Mouse (Mus musculus): ENCODE results near the gene Umodl1. TPM values are rescaled to one million over a fixed set of nuclear protein-coding genes. Genes with fewer than 3 reads are reported as not detected.

Umodl1 gene
- polyA plus RNA-seq, 1 experiment from 2014 or later: not detected

DNA sequence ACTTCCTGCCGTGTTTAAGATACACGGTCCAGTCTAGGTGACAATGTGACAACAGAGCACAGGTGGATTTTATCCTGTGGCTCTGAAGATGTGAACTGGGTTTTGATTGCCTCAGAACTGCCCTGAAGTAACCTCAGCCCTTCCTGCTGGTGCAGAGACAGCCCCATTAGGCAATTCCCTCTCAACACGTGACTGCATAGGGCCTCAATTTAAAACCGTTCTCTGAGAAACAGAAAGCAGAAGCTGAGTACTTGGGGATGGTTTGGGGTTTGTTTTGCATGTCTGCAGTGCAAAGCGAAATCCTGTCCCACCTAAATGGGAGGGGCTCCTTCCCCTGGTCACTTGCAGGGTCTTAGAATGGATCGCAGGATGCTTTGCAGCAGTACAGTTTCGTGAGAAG lies 85.2 kb downstream of the Umodl1 start:
- WGBS: 84% methylated on average over 7 of the region's 7 CpGs
- no peaks in the 10 kb centered on the region for H3K27me3 ChIP-seq (ENCODE audit: control insufficient read depth, insufficient read depth, low read length)
- ATAC-seq (ENCODE audit: low FRiP score) (no peak), DNase-seq (ENCODE audit: low spot score) (no peak)
- H3K9ac ChIP-seq: no peak overlapping the region
- no peaks in the 10 kb centered on the region for H3K36me3 ChIP-seq (replicated peaks; ENCODE audit: control insufficient read depth, insufficient read depth)
- H3K9me3 ChIP-seq (ENCODE audit: control insufficient read depth, low read length): no peaks in the 10 kb centered on the region
- H3K4me2 ChIP-seq (replicated peaks): no peak overlapping the region
- no peak overlapping the region for H3K27ac ChIP-seq
- no peak overlapping the region for H3K4me3 ChIP-seq (replicated peaks; ENCODE audit: low read length)
- H3K4me1 ChIP-seq (replicated peaks; ENCODE audit: control insufficient read depth, insufficient read depth, low read length): 0 out of 2 replicates have a peak, but pooled peaks cover 2% of the 10 kb centered on the region

GRCm38 (mm10) chr17:31040421-31040820 lies 86.0 kb downstream of the Umodl1 start:
- 0 out of 2 replicates have a peak, but pooled peaks cover 2% of the 10 kb centered on the region for H3K4me1 ChIP-seq (replicated peaks; ENCODE audit: control insufficient read depth, insufficient read depth, low read length)
- no peak for DNase-seq (ENCODE audit: low spot score)
- H3K27ac ChIP-seq: no peak overlapping the region
- no peak for ATAC-seq (ENCODE audit: low FRiP score)
- no peak overlapping the region for H3K9ac ChIP-seq
- H3K27me3 ChIP-seq (ENCODE audit: control insufficient read depth, insufficient read depth, low read length): no peaks in the 10 kb centered on the region
- no peaks in the 10 kb centered on the region for H3K36me3 ChIP-seq (replicated peaks; ENCODE audit: control insufficient read depth, insufficient read depth)
- no peak overlapping the region for H3K4me3 ChIP-seq (replicated peaks; ENCODE audit: low read length)
- H3K9me3 ChIP-seq (ENCODE audit: control insufficient read depth, low read length): no peaks in the 10 kb centered on the region
- WGBS: 85% methylated on average over 7 of the region's 7 CpGs
- no peak overlapping the region for H3K4me2 ChIP-seq (replicated peaks)

DNA sequence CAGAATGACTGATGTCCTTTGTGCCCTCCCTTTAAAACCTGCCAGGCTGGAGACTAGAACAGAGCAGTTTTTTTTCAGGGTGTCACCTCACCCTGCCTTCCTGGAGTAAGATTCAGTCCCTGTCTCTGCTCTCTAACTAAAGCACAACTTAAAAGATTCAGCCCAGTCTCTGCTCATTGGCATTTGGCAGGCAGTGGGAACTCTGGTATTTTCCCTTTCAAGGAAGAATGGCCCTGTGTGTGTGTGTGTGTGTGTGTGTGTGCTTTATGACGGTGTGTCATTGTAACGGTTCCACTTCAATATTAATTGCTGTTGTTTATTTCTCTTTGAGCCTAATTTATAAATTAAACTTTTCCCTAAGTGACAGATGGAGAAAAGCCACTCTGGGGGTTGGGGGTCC lies 88.3 kb downstream of the Umodl1 start:
- WGBS: 69% methylated on average over 2 of the region's 2 CpGs
- no peaks in the 10 kb centered on the region for H3K9me3 ChIP-seq (ENCODE audit: control insufficient read depth, low read length)
- no peak for ATAC-seq (ENCODE audit: low FRiP score)
- no peaks in the 10 kb centered on the region for H3K27me3 ChIP-seq (ENCODE audit: control insufficient read depth, insufficient read depth, low read length)
- H3K27ac ChIP-seq: no peak overlapping the region
- no peaks in the 10 kb centered on the region for H3K36me3 ChIP-seq (replicated peaks; ENCODE audit: control insufficient read depth, insufficient read depth)
- no peak overlapping the region for H3K9ac ChIP-seq
- no peaks in the 10 kb centered on the region for H3K4me1 ChIP-seq (replicated peaks; ENCODE audit: control insufficient read depth, insufficient read depth, low read length)
- H3K4me3 ChIP-seq (replicated peaks; ENCODE audit: low read length): no peak overlapping the region
- no peak for DNase-seq (ENCODE audit: low spot score)
- H3K4me2 ChIP-seq (replicated peaks): no peak overlapping the region

- peak within 1 kb of the TSS; percentile 63 for H3K4me3 ChIP-seq (replicated peaks; ENCODE audit: low read length)
- ATAC-seq (ENCODE audit: low FRiP score): peak; percentile 87
- DNase-seq (ENCODE audit: low spot score): peak; percentile 82
- no peaks in the 10 kb centered on the region for H3K36me3 ChIP-seq (replicated peaks; ENCODE audit: control insufficient read depth, insufficient read depth)
- H3K9ac ChIP-seq: peak within 1 kb of the TSS; percentile 78
- H3K27me3 ChIP-seq (ENCODE audit: control insufficient read depth, insufficient read depth, low read length): no peaks in the 10 kb centered on the region
- peaks cover 29% of the 10 kb centered on the region for H3K4me1 ChIP-seq (replicated peaks; ENCODE audit: control insufficient read depth, insufficient read depth, low read length)
- peaks cover 8% of the 10 kb centered on the region for H3K9me3 ChIP-seq (ENCODE audit: control insufficient read depth, low read length)
- peak within 1 kb of the TSS; percentile 95 for H3K4me2 ChIP-seq (replicated peaks)
- peak within 1 kb of the TSS; percentile 87 for H3K27ac ChIP-seq
- 1% methylated on average over 49 of the region's 49 CpGs for WGBS
Observed at GRCm38 (mm10) chr17:31057151-31057890, 102.9 kb downstream of the Umodl1 start, which contains the start of gene Abcg1. TSS of gene Abcg1 (plus strand) at chr17:31057675.

DNA sequence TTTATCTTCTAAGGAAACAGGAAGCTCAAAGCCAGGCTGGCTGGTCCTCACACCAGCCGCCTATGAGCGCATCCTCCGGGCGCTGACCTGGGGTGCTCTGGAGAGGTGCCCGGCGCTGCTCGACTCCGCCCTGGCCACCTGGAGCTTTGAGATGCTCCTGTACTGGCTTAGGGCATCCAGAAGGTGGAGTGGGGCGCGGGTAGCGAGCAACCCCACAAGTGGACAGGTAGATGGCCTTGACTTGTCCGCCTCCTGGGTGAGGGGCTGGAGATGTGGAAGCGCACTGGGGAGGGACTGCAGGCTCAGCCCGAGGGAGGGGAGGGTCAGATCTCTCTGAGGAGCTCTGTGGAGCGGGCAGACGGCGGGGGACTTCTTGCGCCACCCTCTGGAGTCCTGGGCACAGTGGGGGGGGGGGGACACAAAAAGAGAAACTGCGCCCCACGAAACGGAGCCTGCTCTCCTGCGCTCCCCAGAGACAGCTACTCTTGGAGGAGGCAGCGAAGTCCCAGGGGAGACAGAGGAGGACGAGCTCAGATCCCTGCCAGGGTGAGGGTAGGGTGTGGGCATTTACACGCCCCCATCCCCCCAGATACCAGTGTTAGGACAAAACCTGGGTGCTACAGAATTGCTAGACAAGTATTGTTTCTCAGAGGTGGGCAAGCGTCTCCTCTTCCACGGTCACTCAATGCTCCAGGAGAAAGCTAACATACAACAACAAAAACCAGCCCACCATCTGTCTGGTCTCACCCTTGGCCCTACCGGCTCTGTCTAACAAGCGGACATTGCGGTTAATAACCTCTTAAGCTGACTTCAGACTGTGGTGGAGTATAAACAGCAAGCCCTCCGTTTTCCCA lies 103.7 kb downstream of the Umodl1 start:
- peak overlapping the region; percentile 87 for H3K27ac ChIP-seq
- ATAC-seq (ENCODE audit: low FRiP score) (peak; percentile 61), DNase-seq (ENCODE audit: low spot score) (no peak)
- H3K4me2 ChIP-seq (replicated peaks): peak overlapping the region; percentile 95
- peaks cover 29% of the 10 kb centered on the region for H3K4me1 ChIP-seq (replicated peaks; ENCODE audit: control insufficient read depth, insufficient read depth, low read length)
- 1% methylated on average over 31 of the region's 31 CpGs for WGBS
- no peaks in the 10 kb centered on the region for H3K27me3 ChIP-seq (ENCODE audit: control insufficient read depth, insufficient read depth, low read length)
- H3K36me3 ChIP-seq (replicated peaks; ENCODE audit: control insufficient read depth, insufficient read depth): no peaks in the 10 kb centered on the region
- peak overlapping the region; percentile 63 for H3K4me3 ChIP-seq (replicated peaks; ENCODE audit: low read length)
- H3K9ac ChIP-seq: peak overlapping the region; percentile 78
- peaks cover 7% of the 10 kb centered on the region for H3K9me3 ChIP-seq (ENCODE audit: control insufficient read depth, low read length)

- Histone ChIP-seq H3K9ac (peak overlapping the region; percentile 78), H3K27me3 (ENCODE audit: control insufficient read depth, insufficient read depth, low read length) (no peaks in the 10 kb centered on the region), H3K9me3 (ENCODE audit: control insufficient read depth, low read length) (peaks cover under 1% of the 10 kb centered on the region), H3K36me3 (replicated peaks; ENCODE audit: control insufficient read depth, insufficient read depth) (no peaks in the 10 kb centered on the region), H3K4me3 (replicated peaks; ENCODE audit: low read length) (peak overlapping the region; percentile 63), H3K4me2 (replicated peaks) (peak overlapping the region; percentile 95), H3K4me1 (replicated peaks; ENCODE audit: control insufficient read depth, insufficient read depth, low read length) (peaks cover 29% of the 10 kb centered on the region), H3K27ac (peak overlapping the region; percentile 87)
- ATAC-seq (ENCODE audit: low FRiP score) (0 out of 2 replicates have a peak, but pooled peaks have one; percentile 29), DNase-seq (ENCODE audit: low spot score) (peak; percentile 82)
- WGBS: under 1% methylated on average over 13 of the region's 13 CpGs
Observed at GRCm38 (mm10) chr17:31058745-31059085, 104.3 kb downstream of the Umodl1 start.

DNA sequence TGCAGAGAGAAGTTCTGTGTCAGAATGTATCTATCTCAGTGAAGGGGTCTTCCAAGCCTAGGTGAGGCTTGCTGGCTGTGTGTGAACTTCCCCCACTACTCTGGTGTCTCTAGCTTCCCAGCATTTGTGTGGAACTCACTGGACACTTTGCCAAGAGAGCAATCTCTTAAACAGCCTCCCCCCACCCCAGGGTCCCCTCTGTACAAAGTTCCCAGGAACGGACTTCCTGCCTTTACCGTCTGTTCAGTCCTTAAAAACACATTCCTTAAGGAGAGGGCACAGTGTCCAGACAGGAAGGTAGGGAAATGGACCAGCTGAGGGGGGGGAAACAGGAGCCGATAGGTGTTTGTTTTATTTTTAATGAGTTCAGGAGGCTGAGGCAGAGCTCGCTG lies 105.8 kb downstream of the Umodl1 start:
- H3K27ac ChIP-seq: no peak overlapping the region
- no peaks in the 10 kb centered on the region for H3K27me3 ChIP-seq (ENCODE audit: control insufficient read depth, insufficient read depth, low read length)
- 78% methylated on average over 4 of the region's 4 CpGs for WGBS

More for the DNA sequence above, 105.8 kb downstream of the Umodl1 start:
- no peaks in the 10 kb centered on the region; the same call in 1 of the 2 replicates for H3K36me3 ChIP-seq (replicated peaks; ENCODE audit: control insufficient read depth, insufficient read depth)
- DNase-seq (ENCODE audit: low spot score) (no peak), ATAC-seq (ENCODE audit: low FRiP score) (no peak)
- peaks cover 29% of the 10 kb centered on the region for H3K4me1 ChIP-seq (replicated peaks; ENCODE audit: control insufficient read depth, insufficient read depth, low read length)
- H3K9me3 ChIP-seq (ENCODE audit: control insufficient read depth, low read length): no peaks in the 10 kb centered on the region
- H3K4me3 ChIP-seq (replicated peaks; ENCODE audit: low read length): no peak overlapping the region
- no peak overlapping the region for H3K9ac ChIP-seq
- H3K4me2 ChIP-seq (replicated peaks): no peak overlapping the region

Measured in hindbrain, embryonic 14.5 days (tissue).